Mouse (Mus musculus) bone marrow macrophage, adult 2 months (primary cell): ENCODE data around the gene Arfgap3.

Experiments
- CTCF ChIP-seq: IDR thresholded peaks from 2 replicates; pipeline ENCODE4 v1.5.1; 2012; ENCODE audit warnings: low read depth, mild to moderate bottlenecking, low read length, moderate library complexity
- POLR2A ChIP-seq: IDR thresholded peaks from 2 replicates; pipeline ENCODE4 v1.6.1; 2012; ENCODE audit warnings: mild to moderate bottlenecking, low read depth, low read length, borderline replicate concordance

DNA sequence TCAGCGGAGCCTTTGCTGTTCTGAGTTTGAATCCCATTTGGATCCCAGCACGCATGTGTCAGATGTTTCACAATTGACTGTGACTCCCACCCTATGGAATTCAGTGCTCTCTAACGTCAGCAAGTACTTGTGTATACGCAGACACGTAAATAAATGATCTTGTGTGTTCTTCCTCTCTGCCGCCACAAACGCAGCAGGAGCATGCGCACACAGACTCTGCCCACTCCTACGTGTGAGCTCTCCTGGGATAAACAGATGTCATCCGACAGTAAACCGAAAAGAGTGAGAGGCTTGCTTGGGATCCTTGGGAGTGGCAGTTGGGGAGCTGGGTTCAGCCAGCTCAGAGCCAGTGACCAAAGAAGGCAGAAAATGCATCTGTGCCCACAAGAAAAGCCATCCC is 68.7 kb downstream of the Arfgap3 start:
- TF ChIP-seq CTCF (no peak), POLR2A (no peak)
